Mouse (Mus musculus) heart, postnatal 0 days (tissue): Measurements from ENCODE around the gene Slc25a23. TPM values are rescaled to one million over a fixed set of nuclear protein-coding genes. Genes with fewer than 3 reads are reported as not detected.

ENCODE experiments used
- ATAC-seq: fragments of 200-750 bp; cut with Nextera tagmentation; 2 replicates; pipeline ENCODE4 v1.8.0; 2017; ENCODE audit warnings: low read depth, moderate number of reproducible peaks, moderate library complexity; ENCODE audit not compliant: insufficient read depth
- DNase-seq: peaks from one replicate; pipeline ENCODE4 v3.0.0-alpha.2; 2016; ENCODE audit warnings: low spot score
- H3K27ac ChIP-seq: fragments of 300-500 bp; sonication (generic); 2 replicates; pipeline ENCODE4 v1.5.1; 2014; ENCODE audit warnings: low read depth, mild to moderate bottlenecking
- H3K27me3 ChIP-seq: fragments of 300-500 bp; sonication (generic); 2 replicates; pipeline ENCODE4 v1.6.1; 2014; ENCODE audit warnings: low read length, mixed read lengths; ENCODE audit not compliant: control insufficient read depth, insufficient read depth
- H3K36me3 ChIP-seq: fragments of 300-500 bp; sonication (generic); replicated peaks from 2 replicates; pipeline ENCODE4 v1.6.1; 2014; ENCODE audit warnings: low read length, mixed read lengths; ENCODE audit not compliant: control insufficient read depth, insufficient read depth
- H3K4me1 ChIP-seq: fragments of 300-500 bp; sonication (generic); 2 replicates; pipeline ENCODE4 v1.6.1; 2014; ENCODE audit warnings: antibody characterized with exemption; ENCODE audit not compliant: control insufficient read depth, insufficient read depth
- H3K4me2 ChIP-seq: fragments of 300-500 bp; sonication (generic); 2 replicates; pipeline ENCODE4 v1.6.1; 2014; ENCODE audit warnings: low read depth, mild to moderate bottlenecking, low read length, moderate library complexity
- H3K4me3 ChIP-seq: fragments of 300-500 bp; sonication (generic); 2 replicates; pipeline ENCODE4 v1.5.1; 2014; ENCODE audit warnings: low read depth, low read length
- H3K9ac ChIP-seq: fragments of 300-500 bp; sonication (generic); replicated peaks from 2 replicates; pipeline ENCODE4 v1.6.1; 2014; ENCODE audit warnings: low read depth, low read length, mixed read lengths
- H3K9me3 ChIP-seq: fragments of 300-500 bp; sonication (generic); replicated peaks from 2 replicates; pipeline ENCODE4 v1.6.1; 2016; ENCODE audit warnings: low read length; ENCODE audit not compliant: control insufficient read depth
- CTCF ChIP-seq: IDR thresholded peaks from 2 replicates; pipeline ENCODE4 v1.5.1; 2016; ENCODE audit warnings: antibody characterized with exemption, control low read depth, low read depth
- EP300 ChIP-seq: IDR thresholded peaks from 2 replicates; pipeline ENCODE4 v1.6.1; 2016; ENCODE audit warnings: antibody characterized with exemption, low read depth
- WGBS: fragments of 180-500 bp; shearing (Covaris S2); extraction: QIAGEN DNeasy Blood & Tissue Kit; methylation state at CpG from one replicate; pipeline ENCODE4 v1.1.7; 2014; 5-methylcytosine and 5-hydroxymethylcytosine counted together
- polyA plus RNA-seq: library from polyadenylated mRNA; unstranded; fragments of >200 nt; fragmentation: Nextera tagmentation; extraction: Ambion mirVana; gene quantifications from 2 replicates; pipeline ENCODE4 v1.2.1, GENCODE M21; 2015
- total RNA-seq: library from RNA; depleted of rRNA; stranded (reverse); fragments of >200 nt; gene quantifications from 2 replicates; pipeline ENCODE4 v1.2.3, GENCODE M21; 2014; ENCODE audit warnings: low replicate concordance; rRNA removed

The Slc25a23 gene
- total and polyA plus RNA-seq, 2 experiments from 2014 or later, result 13.3 to 47.5 TPM

DNA sequence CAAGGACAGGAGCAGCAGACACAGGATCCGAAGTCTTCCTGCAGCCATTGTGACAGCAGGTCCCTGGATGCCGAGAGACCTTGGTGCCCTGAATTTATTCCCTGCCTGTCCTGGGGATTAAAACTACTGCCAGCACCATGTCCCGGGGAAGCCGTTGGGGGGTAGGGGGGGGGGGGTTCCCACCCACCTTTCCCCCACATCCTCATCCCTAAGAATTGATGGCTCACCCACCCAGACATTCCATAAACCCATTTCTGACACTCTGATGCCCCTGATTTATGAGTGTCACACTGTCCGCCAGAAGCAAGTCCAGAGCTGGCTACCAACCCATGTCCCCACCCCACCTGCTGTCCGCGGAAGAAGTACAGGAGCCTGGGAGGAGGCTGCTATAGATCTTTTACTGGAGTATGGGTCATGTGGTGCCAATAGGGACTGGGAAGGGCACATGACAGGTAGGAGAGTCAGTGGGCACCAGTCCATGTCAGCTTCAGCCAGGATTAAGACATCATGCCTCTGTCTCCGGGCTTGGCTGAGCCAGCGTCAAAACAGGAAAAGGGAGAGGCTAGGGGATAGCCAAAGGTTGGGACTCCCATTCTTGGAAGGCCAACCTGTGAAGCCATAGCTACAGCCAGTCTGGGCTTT is 59.6 kb downstream of the Slc25a23 start, which contains the start of gene Pspn:
Gene Pspn, minus strand, starts transcription at position 51 of the 642 bp plus-strand sequence.
- H3K27ac ChIP-seq, result peak within 1 kb of the TSS; percentile 23; the same call in 1 of the 2 replicates
- H3K4me1 ChIP-seq, result peaks cover 10% of the 10 kb centered on the region; the same call in 1 of the 2 replicates
- H3K9me3 ChIP-seq, result no peaks in the 10 kb centered on the region
- peaks cover 43% of the 10 kb centered on the region for H3K36me3 ChIP-seq
- H3K27me3 ChIP-seq, result no peaks in the 10 kb centered on the region
- DNase-seq (no peak), ATAC-seq (no peak)
- no peak within 1 kb of the TSS for H3K9ac ChIP-seq
- TF ChIP-seq CTCF, result no peak
- no peak for TF ChIP-seq EP300
- H3K4me2 ChIP-seq, result no peak within 1 kb of the TSS
- H3K4me3 ChIP-seq, result no peak within 1 kb of the TSS
- 80% methylated on average over 9 of the region's 9 CpGs for WGBS

DNA sequence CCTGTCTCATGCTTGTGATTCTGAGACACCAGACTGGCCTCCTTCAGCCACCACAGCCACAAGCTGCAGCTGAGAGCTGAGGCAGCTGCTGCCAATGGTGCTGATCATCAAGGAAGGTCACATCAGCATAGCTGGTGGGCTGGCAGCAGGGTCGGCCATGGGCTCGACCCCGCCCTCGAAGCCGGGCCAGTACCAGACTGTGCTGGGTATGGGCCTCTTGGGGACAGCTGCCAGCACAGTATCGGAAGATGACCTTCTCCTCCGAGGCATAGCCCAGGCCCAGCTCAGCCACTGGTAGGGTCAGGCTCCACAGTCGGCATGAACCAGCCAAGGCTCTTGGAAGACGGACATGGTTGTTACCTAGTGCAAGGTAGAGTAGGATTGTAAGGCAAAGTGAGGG is 60.2 kb downstream of the Slc25a23 start:
- H3K9me3 ChIP-seq, result no peaks in the 10 kb centered on the region

DNA sequence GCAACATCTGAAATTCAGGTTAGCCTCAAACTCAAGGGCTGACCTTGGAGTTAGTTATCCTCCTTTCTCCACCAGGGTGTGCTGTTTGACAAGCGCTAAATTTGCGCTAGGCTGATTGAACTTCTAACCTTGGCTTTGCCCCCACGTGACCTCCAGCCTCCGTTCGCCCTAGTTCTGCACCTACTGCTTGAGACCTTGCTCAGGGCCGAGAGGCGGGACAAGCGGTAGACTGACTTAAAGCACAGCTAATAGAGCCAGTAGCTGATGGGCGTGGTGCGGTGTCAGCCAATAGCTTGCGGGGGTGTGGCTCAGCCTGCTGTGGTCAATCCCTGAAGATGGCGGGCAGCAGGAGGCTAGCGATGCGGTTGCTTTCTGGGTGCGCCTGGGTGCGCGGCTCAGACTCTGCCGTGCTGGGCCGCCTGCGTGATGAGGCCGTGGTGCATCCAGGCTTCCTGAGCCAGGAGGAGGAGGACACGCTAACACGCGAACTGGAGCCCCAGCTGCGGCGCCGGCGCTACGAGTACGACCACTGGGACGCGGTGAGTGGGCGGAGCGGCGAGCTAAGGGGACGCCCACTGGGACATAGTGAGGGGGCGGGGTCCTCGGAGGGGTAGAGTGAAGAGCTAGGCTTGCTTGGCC is 62.5 kb downstream of the Slc25a23 start, which contains the start of gene Alkbh7:
Gene Alkbh7, plus strand, starts transcription at position 311 of the 639 bp plus-strand sequence.
- H3K27me3 ChIP-seq, result no peaks in the 10 kb centered on the region
- peak within 1 kb of the TSS; percentile 51 for H3K9ac ChIP-seq
- peak within 1 kb of the TSS; percentile 88 for H3K4me3 ChIP-seq
- H3K4me2 ChIP-seq, result peak within 1 kb of the TSS; percentile 65
- TF ChIP-seq EP300, result peak; percentile 84
- peak; percentile 91 for TF ChIP-seq CTCF
- peak within 1 kb of the TSS; percentile 84 for H3K27ac ChIP-seq
- H3K9me3 ChIP-seq, result no peaks in the 10 kb centered on the region
- under 1% methylated on average over 38 of the region's 38 CpGs for WGBS
- DNase-seq (peak; percentile 100), ATAC-seq (peak; percentile 99)
- peaks cover 48% of the 10 kb centered on the region for H3K36me3 ChIP-seq
- peaks cover 10% of the 10 kb centered on the region; the same call in 1 of the 2 replicates for H3K4me1 ChIP-seq

More for the DNA sequence above, 60.2 kb downstream of the Slc25a23 start:
- DNase-seq, result no peak
- no peak for ATAC-seq
- WGBS, result 89% methylated on average over 9 of the region's 9 CpGs
- Histone ChIP-seq H3K4me2 (no peak overlapping the region), H3K9ac (no peak overlapping the region), H3K27ac (no peak overlapping the region), H3K4me3 (no peak overlapping the region), H3K27me3 (no peaks in the 10 kb centered on the region), H3K36me3 (peaks cover 43% of the 10 kb centered on the region), H3K4me1 (peaks cover 10% of the 10 kb centered on the region; the same call in 1 of the 2 replicates)
- no peak for TF ChIP-seq CTCF
- no peak for TF ChIP-seq EP300

DNA sequence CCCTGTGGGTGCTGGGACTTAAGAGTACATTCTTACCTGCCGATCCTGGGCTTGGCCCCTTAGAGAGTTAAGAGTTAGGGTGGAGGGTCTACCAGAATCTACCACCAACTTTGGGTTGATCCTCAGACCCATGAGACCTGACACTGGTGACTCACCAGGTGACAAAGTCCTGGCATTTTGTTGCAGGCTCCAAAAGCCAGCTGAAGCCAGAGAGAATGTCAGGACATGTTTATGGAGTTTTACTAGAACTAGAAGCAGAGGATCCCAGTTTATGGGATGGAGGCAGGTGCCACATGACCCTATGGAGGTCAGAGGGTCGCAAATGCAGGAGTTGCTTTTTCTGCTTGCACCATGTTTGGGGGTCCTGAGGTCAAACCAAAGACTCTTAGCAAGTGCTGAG is 63.2 kb downstream of the Slc25a23 start:
- H3K27ac ChIP-seq, result peak overlapping the region; percentile 51
- H3K4me2 ChIP-seq, result 0 out of 2 replicates have a peak overlapping the region, but pooled peaks have one; percentile 65
- DNase-seq, result no peak
- no peaks in the 10 kb centered on the region for H3K9me3 ChIP-seq
- H3K9ac ChIP-seq, result no peak overlapping the region
- H3K27me3 ChIP-seq, result no peaks in the 10 kb centered on the region
- H3K4me3 ChIP-seq, result no peak overlapping the region
- WGBS, result 64% methylated on average over 2 of the region's 2 CpGs
- ATAC-seq, result no peak
- TF ChIP-seq EP300 (no peak), CTCF (no peak)
- H3K4me1 ChIP-seq, result peaks cover 10% of the 10 kb centered on the region; the same call in 1 of the 2 replicates
- peaks cover 49% of the 10 kb centered on the region for H3K36me3 ChIP-seq

DNA sequence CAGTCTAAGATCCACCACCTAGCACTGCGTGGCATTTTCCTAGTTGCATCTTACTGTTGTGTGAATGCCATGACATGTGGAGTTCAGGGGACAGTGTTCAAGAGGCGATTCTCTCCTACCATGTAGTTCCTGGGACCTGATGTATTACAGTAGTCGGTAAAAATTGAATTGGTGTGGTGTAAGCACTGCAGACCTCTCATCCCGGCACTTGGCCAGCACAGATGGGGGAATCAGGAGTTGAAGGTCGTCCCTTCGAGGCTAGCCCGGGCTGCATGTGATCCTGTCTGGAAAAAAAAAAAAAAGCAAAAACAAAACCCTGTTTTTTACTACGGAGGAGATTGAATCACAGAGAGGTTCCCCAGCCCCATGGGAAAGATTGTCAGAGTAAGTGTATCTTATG is 64.6 kb downstream of the Slc25a23 start:
- H3K4me2 ChIP-seq, result no peak overlapping the region
- peaks cover 49% of the 10 kb centered on the region for H3K36me3 ChIP-seq
- H3K4me3 ChIP-seq, result no peak overlapping the region
- TF ChIP-seq CTCF (no peak), EP300 (no peak)
- no peak for ATAC-seq
- no peak overlapping the region for H3K27ac ChIP-seq
- H3K27me3 ChIP-seq, result no peaks in the 10 kb centered on the region
- H3K9ac ChIP-seq, result no peak overlapping the region
- H3K4me1 ChIP-seq, result no peaks in the 10 kb centered on the region; the same call in 1 of the 2 replicates
- DNase-seq, result no peak
- 82% methylated on average over 8 of the region's 8 CpGs for WGBS
- H3K9me3 ChIP-seq, result no peaks in the 10 kb centered on the region

Other genes with a start within 250 kb of the Slc25a23 start
- 7.0 and 17.9 TPM in 2 replicates for gene Rfx2, start 228.8 kb downstream of the Slc25a23 start, total RNA-seq
- 2.6 and 3.5 TPM in 2 replicates for gene Rfx2, start 228.8 kb downstream of the Slc25a23 start, polyA plus RNA-seq
- not detected in 2 replicates for gene Acsbg2, start 185.4 kb downstream of the Slc25a23 start, total RNA-seq
- gene Acsbg2, start 185.4 kb downstream of the Slc25a23 start, polyA plus RNA-seq, result 0.04 TPM in 1 of 2 replicates, not detected in the other
- not detected in 2 replicates for gene 1700061G19Rik, start 184.4 kb downstream of the Slc25a23 start, total RNA-seq
- gene 1700061G19Rik, start 184.4 kb downstream of the Slc25a23 start, polyA plus RNA-seq, result 0.36 TPM in 2 replicates
- 29.8 and 48.5 TPM in 2 replicates for gene Mllt1, start 124.4 kb downstream of the Slc25a23 start, total RNA-seq
- 14.4 and 15.3 TPM in 2 replicates for gene Mllt1, start 124.4 kb downstream of the Slc25a23 start, polyA plus RNA-seq
- gene Acer1, start 77.7 kb downstream of the Slc25a23 start, total RNA-seq, result not detected in 2 replicates
- gene Acer1, start 77.7 kb downstream of the Slc25a23 start, polyA plus RNA-seq, result 0.05 TPM in 1 of 2 replicates, not detected in the other
- 116 and 186 TPM in 2 replicates for gene Clpp, start 69.6 kb downstream of the Slc25a23 start, total RNA-seq
- 119 and 124 TPM in 2 replicates for gene Clpp, start 69.6 kb downstream of the Slc25a23 start, polyA plus RNA-seq
- 85.1 and 96.2 TPM in 2 replicates for gene Alkbh7, start 62.5 kb downstream of the Slc25a23 start, total RNA-seq
- gene Alkbh7, start 62.5 kb downstream of the Slc25a23 start, polyA plus RNA-seq, result 83.8 and 89.1 TPM in 2 replicates
- gene Pspn, start 59.8 kb downstream of the Slc25a23 start, total RNA-seq, result not detected in 2 replicates
- gene Pspn, start 59.8 kb downstream of the Slc25a23 start, polyA plus RNA-seq, result 0.27 TPM in 2 replicates
- gene Gtf2f1, start 48.6 kb downstream of the Slc25a23 start, total RNA-seq, result 20.7 and 22.9 TPM in 2 replicates
- gene Gtf2f1, start 48.6 kb downstream of the Slc25a23 start, polyA plus RNA-seq, result 30.4 and 31.9 TPM in 2 replicates
- gene Gm17949, start 48.4 kb downstream of the Slc25a23 start, total RNA-seq, result not detected in 2 replicates
- 0.19 and 0.45 TPM in 2 replicates for gene Gm17949, start 48.4 kb downstream of the Slc25a23 start, polyA plus RNA-seq
- 40.7 and 55.0 TPM in 2 replicates for gene Khsrp, start 28.3 kb downstream of the Slc25a23 start, total RNA-seq
- gene Khsrp, start 28.3 kb downstream of the Slc25a23 start, polyA plus RNA-seq, result 16.0 and 18.2 TPM in 2 replicates
- gene Slc25a41, start 18.2 kb downstream of the Slc25a23 start, total RNA-seq, result not detected in 2 replicates
- gene Slc25a41, start 18.2 kb downstream of the Slc25a23 start, polyA plus RNA-seq, result not detected in 2 replicates
- 1.7 TPM in 1 of 2 replicates, not detected in the other for gene Crb3, start 758 bp downstream of the Slc25a23 start, total RNA-seq
- 0.66 and 0.77 TPM in 2 replicates for gene Crb3, start 758 bp downstream of the Slc25a23 start, polyA plus RNA-seq
- gene Dennd1c, start 18.7 kb upstream of the Slc25a23 start, total RNA-seq, result 0.43 and 2.1 TPM in 2 replicates
- 0.70 and 0.96 TPM in 2 replicates for gene Dennd1c, start 18.7 kb upstream of the Slc25a23 start, polyA plus RNA-seq
- gene Tubb4a, start 27.9 kb upstream of the Slc25a23 start, total RNA-seq, result 1.3 TPM in 1 of 2 replicates, not detected in the other
- gene Tubb4a, start 27.9 kb upstream of the Slc25a23 start, polyA plus RNA-seq, result 2.8 and 3.3 TPM in 2 replicates
- 0.27 and 0.84 TPM in 2 replicates for gene Tnfsf9, start 45.5 kb upstream of the Slc25a23 start, total RNA-seq
- 0.93 and 1.1 TPM in 2 replicates for gene Tnfsf9, start 45.5 kb upstream of the Slc25a23 start, polyA plus RNA-seq
- not detected in 2 replicates for gene Cd70, start 89.9 kb upstream of the Slc25a23 start, total RNA-seq
- gene Cd70, start 89.9 kb upstream of the Slc25a23 start, polyA plus RNA-seq, result not detected in 2 replicates
- not detected in 2 replicates for gene Tnfsf14, start 134.3 kb upstream of the Slc25a23 start, total RNA-seq
- not detected in 2 replicates for gene Tnfsf14, start 134.3 kb upstream of the Slc25a23 start, polyA plus RNA-seq
- 32.5 and 41.7 TPM in 2 replicates for gene C3, start 168.3 kb upstream of the Slc25a23 start, total RNA-seq
- gene C3, start 168.3 kb upstream of the Slc25a23 start, polyA plus RNA-seq, result 23.4 and 25.6 TPM in 2 replicates
- 30.1 and 41.2 TPM in 2 replicates for gene Gpr108, start 188.6 kb upstream of the Slc25a23 start, total RNA-seq
- gene Gpr108, start 188.6 kb upstream of the Slc25a23 start, polyA plus RNA-seq, result 23.3 and 24.5 TPM in 2 replicates
- 26.6 and 28.7 TPM in 2 replicates for gene Trip10, start 189.6 kb upstream of the Slc25a23 start, total RNA-seq
- gene Trip10, start 189.6 kb upstream of the Slc25a23 start, polyA plus RNA-seq, result 32.3 and 32.4 TPM in 2 replicates
- gene Vav1, start 219.2 kb upstream of the Slc25a23 start, total RNA-seq, result 2.6 and 2.7 TPM in 2 replicates
- gene Vav1, start 219.2 kb upstream of the Slc25a23 start, polyA plus RNA-seq, result 1.0 TPM in 2 replicates